Mouse (Mus musculus) layer of hippocampus, adult 2 months (tissue): ENCODE measurements around the gene Ly6g5c. TPM values are rescaled to one million over a fixed set of nuclear protein-coding genes. Genes with fewer than 3 reads are reported as not detected.

Experiments used
- DNase-seq, 2 experiments: peaks; one replicate each; pipeline ENCODE4 v3.0.0; 2022; ENCODE audit warnings: low spot score in 2 of 2
- H3K27ac ChIP-seq: fragments of 200-600 bp; 2 replicates; pipeline ENCODE4 v1.8.1; 2022
- H3K4me3 ChIP-seq: fragments of 200-600 bp; 2 replicates; pipeline ENCODE4 v1.8.1; 2022; ENCODE audit warnings: mild to moderate bottlenecking
- CTCF ChIP-seq: fragments of 200-600 bp; conservative IDR thresholded peaks from 2 replicates; pipeline ENCODE4 v1.8.1; 2022; ENCODE audit warnings: antibody characterized with exemption, mild to moderate bottlenecking, moderate library complexity
- long read RNA-seq, 2 experiments: library from polyadenylated mRNA; stranded (forward); transcript quantifications; one replicate each; pipeline ENCODE4 v2.0.0; 2021; ENCODE audit warnings: borderline mapping rate in 2 of 2
- total RNA-seq, 2 experiments: library from RNA; stranded (reverse); gene quantifications; 2 replicates each; pipeline ENCODE4 v1.2.3; 2021

Ly6g5c gene
- total RNA-seq, result not detected
- long read RNA-seq, experiment 1, result 0 reads
- long read RNA-seq, experiment 2, result 0 reads

GRCm38 (mm10) chr17:35108097-35108496, at the start of gene Ly6g5c:
Gene Ly6g5c (plus strand): TSS chr17:35108279.
- no peak within 1 kb of the TSS for H3K27ac ChIP-seq
- DNase-seq, result no peak
- no peak for TF ChIP-seq CTCF
- H3K4me3 ChIP-seq, result no peak within 1 kb of the TSS

GRCm38 (mm10) chr17:35058316-35058715, 49.8 kb upstream of the Ly6g5c start:
- Histone ChIP-seq H3K27ac (no peak overlapping the region), H3K4me3 (no peak overlapping the region)
- TF ChIP-seq CTCF, result no peak
- no peak for DNase-seq

GRCm38 (mm10) chr17:35058911-35059892, 48.9 kb upstream of the Ly6g5c start, which contains the start of gene Ddah2:
Gene Ddah2 (plus strand): TSS chr17:35059035.
- H3K27ac ChIP-seq, result peak within 1 kb of the TSS; percentile 69
- peak within 1 kb of the TSS; percentile 62 for H3K4me3 ChIP-seq
- TF ChIP-seq CTCF, result peak; percentile 83
- peak; percentile 62 to 73 for DNase-seq

GRCm38 (mm10) chr17:35060071-35060470, 48.0 kb upstream of the Ly6g5c start:
- no peak for DNase-seq
- TF ChIP-seq CTCF, result no peak
- Histone ChIP-seq H3K4me3 (peak overlapping the region; percentile 62), H3K27ac (no peak overlapping the region)

- Histone ChIP-seq H3K4me3 (no peak overlapping the region), H3K27ac (no peak overlapping the region)
- DNase-seq, result no peak
- no peak for TF ChIP-seq CTCF
Observed at GRCm38 (mm10) chr17:35060737-35061297, 47.3 kb upstream of the Ly6g5c start.

- no peak overlapping the region for H3K27ac ChIP-seq
- no peak overlapping the region for H3K4me3 ChIP-seq
- TF ChIP-seq CTCF, result no peak
- no peak for DNase-seq
Observed at GRCm38 (mm10) chr17:35061299-35061698, 46.8 kb upstream of the Ly6g5c start.

GRCm38 (mm10) chr17:35063466-35063865, 44.6 kb upstream of the Ly6g5c start:
- DNase-seq, result no peak
- no peak overlapping the region for H3K4me3 ChIP-seq
- no peak overlapping the region for H3K27ac ChIP-seq
- TF ChIP-seq CTCF, result no peak

GRCm38 (mm10) chr17:35064378-35064877, 43.7 kb upstream of the Ly6g5c start:
- TF ChIP-seq CTCF, result no peak
- DNase-seq, result no peak
- Histone ChIP-seq H3K27ac (no peak overlapping the region), H3K4me3 (no peak overlapping the region)

- no peak within 1 kb of the TSS for H3K27ac ChIP-seq
- no peak for DNase-seq
- no peak within 1 kb of the TSS; the same call in 1 of the 2 replicates for H3K4me3 ChIP-seq
- no peak for TF ChIP-seq CTCF
Observed at GRCm38 (mm10) chr17:35064951-35065947, 42.8 kb upstream of the Ly6g5c start, which contains the start of gene Ly6g6c. Gene Ly6g6c (plus strand): TSS chr17:35065388.

- H3K27ac ChIP-seq, result no peak within 1 kb of the TSS
- no peak within 1 kb of the TSS; the same call in 1 of the 2 replicates for H3K4me3 ChIP-seq
- DNase-seq, result no peak
- no peak for TF ChIP-seq CTCF
Observed at GRCm38 (mm10) chr17:35066084-35066483, 42.0 kb upstream of the Ly6g5c start, which contains the start of gene Mpig6b. Gene Mpig6b (minus strand): TSS chr17:35066184.

GRCm38 (mm10) chr17:35068213-35068914, 39.7 kb upstream of the Ly6g5c start:
- no peak overlapping the region for H3K27ac ChIP-seq
- DNase-seq, result no peak
- TF ChIP-seq CTCF, result no peak
- no peak overlapping the region for H3K4me3 ChIP-seq
